Mouse (Mus musculus) spleen, postnatal 36 days (tissue): Measurements from ENCODE around the gene Prkd2.

Source experiments
- DNase-seq, 2 experiments: peaks; one replicate each; pipeline ENCODE4 v3.0.0; 2022; ENCODE audit warnings: low spot score in 2 of 2, mixed read lengths in 1 of 2

The Prkd2 gene

DNA sequence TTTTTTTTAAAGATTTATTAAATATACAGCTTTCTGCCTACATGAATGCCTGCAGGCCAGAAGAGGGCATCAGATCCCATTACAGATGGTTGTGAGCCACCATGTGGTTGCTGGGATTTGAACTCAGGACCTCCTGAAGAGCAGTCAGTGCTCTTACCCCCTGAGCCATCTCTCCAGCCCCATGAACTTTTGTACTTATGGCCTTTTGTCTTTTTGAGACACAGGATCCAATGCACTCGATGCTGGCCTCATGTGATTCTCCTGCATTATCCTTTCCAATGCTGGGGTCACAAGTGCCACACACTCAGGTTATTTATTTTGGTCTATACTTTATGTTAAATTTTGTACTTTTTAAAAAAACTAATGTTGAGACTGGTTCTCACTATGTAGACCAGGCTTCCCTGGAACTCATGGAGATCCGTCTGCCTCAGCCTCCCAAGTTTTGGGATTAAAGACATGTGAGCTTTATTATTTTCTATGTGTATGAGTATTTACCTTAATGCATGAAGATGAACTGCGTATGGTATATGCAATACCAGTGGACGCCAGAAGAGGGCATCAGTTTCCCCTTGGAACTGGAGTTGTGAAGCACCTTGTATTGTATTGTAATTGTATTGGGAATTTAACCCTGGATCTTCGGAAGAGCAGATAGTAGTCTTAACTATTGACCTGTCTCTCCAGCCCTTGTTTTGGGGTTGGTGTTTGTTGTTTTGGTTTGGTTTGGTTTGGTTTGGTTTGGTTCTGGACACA, 17.4 kb downstream of the Prkd2 start:
- DNase-seq = peak in 1 of 2 experiments; percentile 46

- DNase-seq = no peak
Measured at GRCm38 (mm10) chr7:16867488-16867887, 24.8 kb downstream of the Prkd2 start.

DNA sequence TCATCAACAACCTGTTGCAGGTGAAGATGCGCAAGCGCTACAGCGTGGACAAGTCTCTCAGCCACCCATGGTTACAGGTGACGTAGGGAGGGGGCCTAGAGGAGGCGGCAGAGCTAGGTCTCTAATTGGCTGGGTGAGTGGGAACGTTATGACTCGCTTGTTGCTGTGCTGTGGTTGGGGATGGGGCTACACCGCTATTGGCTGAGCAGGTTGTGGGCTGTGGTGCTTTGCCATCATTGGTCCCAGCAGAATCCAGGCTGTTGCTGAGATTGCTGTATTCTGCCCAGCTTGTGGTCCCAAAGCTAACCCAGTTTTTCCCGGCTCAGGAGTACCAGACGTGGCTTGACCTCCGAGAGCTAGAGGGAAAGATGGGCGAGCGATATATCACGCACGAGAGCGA, 26.8 kb downstream of the Prkd2 start:
- no peak for DNase-seq

- no peak for DNase-seq
Measured at GRCm38 (mm10) chr7:16871600-16871999, 28.9 kb downstream of the Prkd2 start.

DNA sequence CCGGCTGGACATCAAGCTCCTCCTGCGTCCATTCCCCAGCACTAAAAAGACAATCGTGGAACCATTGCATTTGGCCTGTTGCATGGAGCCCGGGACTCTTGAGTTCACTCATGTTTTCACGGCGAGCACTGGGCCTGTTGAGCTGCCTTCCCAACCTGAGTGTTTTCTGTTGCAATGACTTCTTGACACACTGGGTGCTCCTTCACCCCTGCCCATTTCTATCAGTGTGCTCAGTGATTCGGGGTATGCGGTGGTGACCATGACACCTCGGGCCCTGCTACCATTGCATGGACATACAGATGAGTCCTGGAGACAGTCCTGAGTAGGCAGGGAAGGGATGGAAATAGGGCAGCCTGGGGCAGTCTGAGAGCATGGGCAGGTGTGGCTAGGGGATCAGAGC, 29.8 kb downstream of the Prkd2 start:
- DNase-seq = no peak

GRCm38 (mm10) chr7:16873392-16873791, 30.7 kb downstream of the Prkd2 start:
- no peak for DNase-seq

DNA sequence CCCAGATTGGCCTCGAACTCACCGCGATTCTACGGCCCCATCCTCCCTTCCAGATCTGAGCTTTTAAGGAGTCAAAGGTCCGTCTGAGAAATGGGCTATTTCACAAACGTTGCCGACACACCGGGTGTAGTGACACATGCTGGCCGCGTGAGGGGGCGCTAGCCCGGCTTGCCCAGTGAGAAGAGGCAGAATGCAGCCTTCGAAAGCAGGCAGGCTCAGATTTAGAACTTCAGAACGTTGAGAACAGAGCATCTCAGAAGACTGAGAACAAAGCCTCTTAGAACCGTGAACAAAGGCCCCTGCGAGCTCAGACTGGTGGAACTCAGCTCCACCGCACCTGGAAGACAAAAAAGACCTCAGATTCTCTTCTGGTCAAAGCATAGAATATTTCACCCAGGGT, 31.5 kb downstream of the Prkd2 start:
- DNase-seq = peak; percentile 75 to 78

DNA sequence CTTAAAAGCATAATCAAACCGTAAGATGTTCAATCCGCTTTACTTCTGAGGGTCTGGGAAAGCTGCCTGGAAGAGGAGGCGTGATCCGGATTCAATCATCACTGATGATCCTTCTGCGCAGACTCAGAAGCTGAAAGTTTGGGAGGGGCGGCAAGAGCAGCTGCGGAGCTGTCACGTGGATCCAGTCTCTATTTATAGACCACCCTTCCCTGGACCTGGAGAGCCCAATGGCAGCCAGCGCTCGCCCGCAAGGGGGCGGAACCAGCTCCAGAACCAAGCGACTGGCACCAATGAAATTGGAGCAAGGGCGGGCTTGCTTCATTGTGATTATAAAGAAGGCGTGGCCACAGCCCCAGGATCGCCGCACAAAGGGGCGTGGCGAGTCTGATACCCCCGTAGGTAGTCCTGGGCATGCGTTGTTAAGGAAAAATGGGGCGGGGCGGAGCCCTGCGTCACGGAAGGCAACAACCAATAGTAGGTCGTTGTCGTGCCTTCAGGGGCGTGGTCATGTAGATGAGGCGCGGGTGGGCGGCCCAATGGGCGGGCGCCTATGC, 32.1 kb downstream of the Prkd2 start:
- DNase-seq = peak; percentile 99 to 100

GRCm38 (mm10) chr7:16875310-16875325, 32.4 kb downstream of the Prkd2 start, which contains the start of gene Dact3:
Dact3 (plus strand) TSS chr7:16875317.
- DNase-seq = no peak

DNA sequence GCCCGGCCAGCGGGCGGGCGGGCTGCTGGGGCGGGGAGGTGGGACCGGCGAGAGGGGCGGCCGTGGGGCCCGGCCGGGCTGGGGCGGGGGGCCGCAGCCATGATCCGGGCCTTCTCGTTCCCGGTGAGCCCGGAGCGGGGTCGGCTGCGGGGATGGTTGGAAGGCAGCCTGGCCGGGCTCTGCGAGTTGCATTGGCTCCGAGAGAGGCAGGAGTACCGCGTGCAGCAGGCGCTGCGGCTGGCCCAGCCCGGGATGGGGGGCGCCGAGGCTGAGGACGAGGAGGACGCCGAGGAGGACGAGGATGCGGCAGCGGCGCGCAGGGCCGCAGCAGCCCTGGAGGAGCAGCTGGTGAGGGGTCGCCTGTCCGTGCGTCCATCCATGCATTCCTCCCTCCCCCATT, 32.6 kb downstream of the Prkd2 start:
- DNase-seq = no peak

- no peak for DNase-seq
Measured at GRCm38 (mm10) chr7:16876006-16876405, 33.3 kb downstream of the Prkd2 start.

DNA sequence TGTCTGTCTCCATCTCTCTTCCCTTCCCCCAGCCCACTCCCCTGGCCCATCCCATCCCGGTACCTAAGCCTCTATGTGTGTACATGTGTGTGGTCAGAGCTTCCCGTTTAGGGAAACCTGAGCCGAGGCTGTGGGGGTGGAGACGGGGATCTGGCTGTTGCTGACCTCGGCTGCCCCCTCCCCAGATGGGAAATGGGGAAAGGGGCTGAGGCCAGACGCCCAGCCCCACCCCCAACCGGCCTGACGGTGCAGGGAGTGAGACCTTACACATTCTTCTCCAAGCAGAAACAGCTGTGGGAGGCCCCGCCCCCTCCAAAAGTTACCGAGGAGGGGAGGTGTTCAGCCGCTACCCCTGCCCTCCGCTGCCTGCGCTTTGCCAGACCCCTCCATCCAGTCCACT, 33.9 kb downstream of the Prkd2 start:
- no peak for DNase-seq

DNA sequence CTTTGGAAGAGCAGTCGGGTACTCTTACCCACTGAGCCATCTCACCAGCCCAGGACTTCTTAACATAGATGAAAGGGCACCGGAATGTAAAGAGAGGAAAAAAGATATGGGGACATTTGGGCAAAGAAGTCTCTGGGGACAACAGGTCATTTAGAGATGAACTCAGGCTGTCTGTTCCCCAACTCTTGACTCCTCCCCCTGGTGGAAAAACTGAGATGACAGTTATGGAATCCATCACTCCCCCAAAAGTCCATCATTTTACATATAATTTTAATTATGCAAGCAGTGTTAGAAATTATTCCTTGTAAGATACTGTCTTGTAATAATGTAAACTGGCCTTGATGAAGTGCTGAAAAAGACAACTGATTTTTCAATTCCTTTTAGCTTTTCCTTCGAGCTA, 35.0 kb downstream of the Prkd2 start:
- no peak for DNase-seq

DNA sequence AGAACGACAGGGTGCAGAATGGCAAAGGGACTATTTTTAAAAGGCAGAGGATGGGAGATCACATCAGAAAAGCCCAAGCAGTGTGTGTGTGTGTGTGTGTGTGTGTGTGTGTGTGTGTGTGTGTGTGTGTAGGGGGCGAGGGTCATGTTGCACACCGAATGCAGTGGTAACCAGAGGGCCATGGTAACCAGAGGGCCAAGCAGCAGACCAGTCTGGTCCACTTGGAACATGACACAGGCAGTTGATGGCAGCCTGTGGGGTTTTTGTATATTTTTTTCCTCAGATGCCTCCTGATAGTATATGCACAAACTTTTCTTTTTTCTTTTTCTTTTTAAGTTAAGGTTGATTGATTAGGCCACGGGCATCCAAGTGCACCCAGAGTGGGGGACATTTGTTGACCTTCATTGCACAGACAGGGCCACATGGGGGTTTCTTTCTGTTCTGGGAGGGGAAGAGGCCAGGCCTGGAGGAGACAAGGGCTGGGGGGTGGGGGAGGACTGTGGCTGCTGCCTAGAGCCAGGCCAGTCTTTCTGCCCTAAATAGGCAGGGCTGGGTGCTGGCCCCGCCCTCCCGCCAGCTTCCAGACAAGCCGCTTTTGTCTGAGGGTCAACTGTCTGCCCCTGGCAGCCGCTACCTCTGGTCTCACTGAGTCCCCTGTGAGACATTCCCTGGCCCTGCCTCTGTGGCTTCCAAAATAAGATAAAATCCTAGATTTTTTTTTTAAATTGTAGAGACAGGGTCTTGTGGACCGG, 37.3 kb downstream of the Prkd2 start:
- no peak for DNase-seq

DNA sequence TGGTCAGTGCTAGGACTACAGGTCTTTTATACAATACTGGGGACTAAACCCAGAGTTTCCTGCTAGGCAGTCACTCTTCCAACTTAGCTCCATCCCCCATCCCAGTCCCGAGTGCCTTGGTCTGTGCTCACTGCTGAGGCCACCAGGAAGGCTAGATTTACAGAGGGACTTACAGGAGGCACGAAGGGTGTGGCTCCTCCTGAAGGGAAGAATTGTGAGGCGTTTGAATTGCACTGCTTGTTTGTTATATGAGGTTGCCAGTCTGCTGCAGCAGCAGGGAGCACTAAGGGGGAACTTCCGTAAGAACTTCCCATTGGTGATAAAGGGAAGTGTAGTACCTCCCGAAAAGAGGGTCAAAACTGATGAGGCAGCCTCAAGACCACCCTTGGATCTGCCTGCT, 37.9 kb downstream of the Prkd2 start:
- DNase-seq = no peak

DNA sequence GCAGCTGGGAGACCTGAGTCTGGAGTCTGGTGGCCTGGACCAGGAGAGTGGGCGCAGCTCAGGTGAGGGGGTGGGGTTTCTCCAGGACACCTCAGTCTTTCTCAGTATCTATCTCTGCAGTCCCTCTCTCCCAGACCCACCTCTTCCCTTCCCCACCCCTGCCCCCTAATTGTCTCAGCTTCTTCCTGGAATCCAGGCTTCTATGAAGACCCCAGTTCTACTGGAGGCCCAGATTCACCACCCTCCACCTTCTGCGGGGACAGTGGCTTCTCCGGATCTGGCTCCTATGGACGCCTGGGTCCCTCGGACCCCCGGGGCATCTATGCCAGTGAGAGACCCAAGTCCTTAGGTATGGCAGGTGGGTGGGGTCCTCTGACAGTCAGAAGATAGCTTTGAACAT, 40.5 kb downstream of the Prkd2 start:
- no peak for DNase-seq

- DNase-seq = no peak
Measured at GRCm38 (mm10) chr7:16884334-16884733, 41.6 kb downstream of the Prkd2 start.

- DNase-seq = no peak
Measured at GRCm38 (mm10) chr7:16885271-16885776, 42.6 kb downstream of the Prkd2 start.

GRCm38 (mm10) chr7:16885905-16886304, 43.2 kb downstream of the Prkd2 start:
- no peak for DNase-seq

DNA sequence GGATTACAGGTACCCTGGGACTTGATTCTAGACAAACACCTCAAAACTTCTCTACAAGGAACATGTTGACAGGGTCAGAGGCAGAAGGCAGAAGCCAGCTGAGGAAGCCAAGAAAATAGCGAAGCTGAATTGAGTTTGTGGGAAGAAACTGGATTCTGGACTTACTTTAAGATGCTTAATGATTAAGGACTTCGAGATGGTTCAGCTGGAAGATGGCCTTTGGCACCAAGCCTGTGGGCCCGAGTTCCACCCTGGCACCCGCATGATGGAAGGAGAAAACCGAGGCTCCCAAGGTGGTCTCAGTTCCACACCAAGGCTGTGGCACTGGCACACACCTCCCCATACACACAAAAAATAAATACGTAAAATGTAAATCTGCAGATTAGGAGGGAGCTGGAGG, 47.8 kb downstream of the Prkd2 start:
- no peak for DNase-seq

DNA sequence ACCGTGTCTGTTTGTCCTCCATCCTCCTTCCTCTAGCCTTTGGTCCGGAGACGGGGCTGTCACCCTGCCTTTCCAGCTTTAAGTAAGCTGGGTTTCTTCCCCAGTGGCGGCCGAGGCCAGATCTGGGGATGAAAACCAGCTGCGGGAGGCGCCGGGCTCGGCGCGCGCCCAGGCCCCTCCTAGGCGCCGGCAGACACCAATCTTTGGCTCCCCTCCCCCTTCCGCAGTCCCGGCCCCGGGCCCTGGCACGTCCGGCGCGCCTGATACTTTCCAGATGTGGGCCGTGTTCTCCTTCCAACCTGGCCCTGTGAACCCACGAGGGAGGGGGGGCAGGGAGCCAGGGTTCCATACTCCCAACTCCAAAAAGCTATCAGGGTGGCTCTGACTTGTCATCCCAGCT, 48.2 kb downstream of the Prkd2 start:
- DNase-seq = no peak

GRCm38 (mm10) chr7:16891641-16892351, 49.1 kb downstream of the Prkd2 start, which contains the start of gene Gng8:
Gng8 (plus strand) TSS chr7:16891786.
- DNase-seq = peak; percentile 75 to 82

GRCm38 (mm10) chr7:16892352-16892730, 49.6 kb downstream of the Prkd2 start:
- DNase-seq = no peak
